Mouse (Mus musculus) thymus, adult 2 months (tissue): ENCODE data around the gene Prrt3.

Experiments used
- CTCF ChIP-seq: fragments of 200-500 bp; IDR thresholded peaks from 2 replicates; pipeline ENCODE4 v1.5.1; 2012; ENCODE audit warnings: mild to moderate bottlenecking, control low read depth, low read length, moderate library complexity, borderline replicate concordance; ENCODE audit not compliant: control insufficient read depth, poor library complexity, insufficient read depth; ENCODE audit errors: extremely low read depth
- POLR2A ChIP-seq: fragments of 200-500 bp; IDR thresholded peaks from 2 replicates; pipeline ENCODE4 v1.6.1; 2012; ENCODE audit warnings: mild to moderate bottlenecking, low read length, control low read depth, moderate library complexity; ENCODE audit not compliant: control insufficient read depth, poor library complexity, insufficient read depth; ENCODE audit errors: extremely low read depth

DNA sequence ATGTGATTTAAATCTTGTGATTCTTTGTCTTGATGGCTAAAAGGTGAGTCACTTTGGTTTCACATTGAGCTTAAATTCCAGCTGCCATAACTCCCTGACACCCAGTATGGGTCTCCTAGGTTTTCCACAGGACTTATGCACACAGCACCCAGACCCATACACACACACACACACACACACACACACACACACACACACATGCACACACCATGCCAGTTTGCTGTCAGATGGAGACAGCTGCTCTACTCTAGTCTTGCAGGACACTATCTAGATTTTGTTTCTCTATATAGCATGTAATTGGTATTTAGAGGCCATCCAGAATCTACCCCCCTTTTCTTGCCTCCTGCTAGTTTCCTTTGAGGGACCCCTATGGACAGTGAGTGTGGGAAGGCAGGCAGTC lies 5.4 kb upstream of the Prrt3 start:
- TF ChIP-seq CTCF: no peak
- TF ChIP-seq POLR2A: no peak
